21 mouse cellular contexts compared by ENCODE assay signal in the genomic region with DNA sequence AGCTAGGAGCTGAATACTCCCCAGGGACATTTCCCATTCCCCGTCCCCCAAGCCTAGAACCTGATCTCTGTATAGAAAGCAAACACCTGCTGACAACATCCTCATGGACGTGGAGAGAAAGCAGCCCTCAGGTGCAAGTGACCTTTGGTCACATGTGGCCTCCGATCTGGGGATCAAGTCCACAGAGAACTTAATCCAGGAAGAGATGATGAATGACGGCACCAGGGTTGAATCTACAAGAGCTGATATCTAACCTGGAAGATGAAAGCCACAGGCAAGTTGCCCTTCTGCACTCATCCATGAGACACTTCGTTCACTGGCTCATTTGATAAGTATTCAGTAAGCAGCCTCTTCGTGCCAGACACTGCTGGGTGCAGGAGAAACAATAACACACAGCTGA. TPM values are rescaled to one million over a fixed set of nuclear protein-coding genes. Genes with fewer than 3 reads are reported as not detected.
A peak's percentile ranks its signal among the peaks of the same experiment; 100 is the strongest.
DNase-seq lines count a peak whose midpoint lies in the region; ATAC-seq and TF ChIP-seq lines count a peak whose summit lies in the region.
"Had no signal": no experiment of that assay in that cellular context is flagged by ENCODE, and none has a peak within 500 bp of the region (broad histone marks: within the 10 kb centered on the region; RNA-seq: fewer than 3 reads in every experiment).

No protein-coding gene starts in this region.

- TF ChIP-seq CTCF in liver, adult 2 months (IDR thresholded peaks at IDR 0.05; ENCODE audit: low read depth, low read length) = no peak
- no peak for TF ChIP-seq CTCF in small intestine, adult 2 months (IDR thresholded peaks at IDR 0.05; ENCODE audit: extremely low read depth, insufficient read length, insufficient replicate concordance, low read depth, low read length)
- no peak for TF ChIP-seq CTCF in lung, adult 2 months (IDR thresholded peaks at IDR 0.05; ENCODE audit: insufficient read depth, low read length)

- no peak overlapping the region for H3K9ac ChIP-seq in kidney, embryonic 15.5 days
- no peak overlapping the region for H3K9ac ChIP-seq in liver, adult 2 months (ENCODE audit: low read depth, low read length)
- no peak overlapping the region for H3K9ac ChIP-seq in intestine, embryonic 16.5 days (ENCODE audit: low read depth, low read length)
- H3K9ac ChIP-seq: embryonic facial prominence, embryonic 12.5 days; forebrain, embryonic 13.5 days; forebrain, embryonic 15.5 days had no signal

- ATAC-seq in kidney, embryonic 15.5 days (replicated peaks; ENCODE audit: low FRiP score) = no peak
- ATAC-seq in intestine, embryonic 16.5 days = peak; percentile 74
- ATAC-seq: forebrain, embryonic 13.5 days; forebrain, embryonic 15.5 days had no signal

- H3K36me3 ChIP-seq in kidney, embryonic 15.5 days = no peaks in the 10 kb centered on the region
- no peaks in the 10 kb centered on the region for H3K36me3 ChIP-seq in liver, adult 2 months (ENCODE audit: control insufficient read depth, insufficient read depth, low read length)
- no peaks in the 10 kb centered on the region for H3K36me3 ChIP-seq in intestine, embryonic 16.5 days (ENCODE audit: control insufficient read depth, insufficient read depth, low read length)
- H3K36me3 ChIP-seq in small intestine, adult 2 months (ENCODE audit: control insufficient read depth, insufficient read depth, low read length) = no peaks in the 10 kb centered on the region
- H3K36me3 ChIP-seq: embryonic facial prominence, embryonic 10.5 days; embryonic facial prominence, embryonic 12.5 days; forebrain, embryonic 15.5 days had no signal

- no peaks in the 10 kb centered on the region for H3K79me2 ChIP-seq in liver, adult 2 months (ENCODE audit: control insufficient read depth, insufficient read depth, low read length)

- peaks cover 3% of the 10 kb centered on the region; the same call in 1 of the 2 replicates for H3K4me1 ChIP-seq in kidney, embryonic 15.5 days
- peaks cover 6% of the 10 kb centered on the region for H3K4me1 ChIP-seq in liver, adult 2 months (ENCODE audit: control insufficient read depth, insufficient read depth, low read length)
- no peaks in the 10 kb centered on the region for H3K4me1 ChIP-seq in intestine, embryonic 16.5 days (ENCODE audit: control insufficient read depth, insufficient read depth, low read length)
- H3K4me1 ChIP-seq in small intestine, adult 2 months (ENCODE audit: control insufficient read depth, insufficient read depth, insufficient read length, low read length) = peaks cover 21% of the 10 kb centered on the region
- no peaks in the 10 kb centered on the region for H3K4me1 ChIP-seq in lung, adult 2 months (ENCODE audit: control insufficient read depth, insufficient read depth, low read length)
- H3K4me1 ChIP-seq: embryonic facial prominence, embryonic 10.5 days; forebrain, embryonic 13.5 days; forebrain, embryonic 15.5 days had no signal

- H3K4me2 ChIP-seq in kidney, embryonic 15.5 days = no peak overlapping the region
- no peak overlapping the region for H3K4me2 ChIP-seq in intestine, embryonic 16.5 days (ENCODE audit: low read depth, low read length)
- H3K4me2 ChIP-seq: embryonic facial prominence, embryonic 12.5 days; forebrain, embryonic 13.5 days; forebrain, embryonic 15.5 days had no signal

- H3K27me3 ChIP-seq in kidney, embryonic 15.5 days = peaks cover 4% of the 10 kb centered on the region
- no peaks in the 10 kb centered on the region for H3K27me3 ChIP-seq in liver, adult 2 months (ENCODE audit: control insufficient read depth, insufficient read depth, low read length)
- no peaks in the 10 kb centered on the region for H3K27me3 ChIP-seq in intestine, embryonic 16.5 days (replicated peaks; ENCODE audit: control insufficient read depth, insufficient read depth, low read length)
- H3K27me3 ChIP-seq in small intestine, adult 2 months (ENCODE audit: control insufficient read depth, insufficient read depth, low read length) = no peaks in the 10 kb centered on the region

- H3K27ac ChIP-seq in kidney, embryonic 15.5 days = no peak overlapping the region
- H3K27ac ChIP-seq in liver, adult 2 months (replicated peaks; ENCODE audit: insufficient read depth, low read depth, low read length) = no peak overlapping the region
- H3K27ac ChIP-seq in intestine, embryonic 16.5 days (ENCODE audit: low read length) = peak overlapping the region; percentile 41; the same call in 1 of the 2 replicates
- peak overlapping the region; percentile 97 for H3K27ac ChIP-seq in small intestine, adult 2 months (ENCODE audit: insufficient read depth, low read depth, low read length)
- H3K27ac ChIP-seq: embryonic facial prominence, embryonic 10.5 days; embryonic facial prominence, embryonic 12.5 days; forebrain, embryonic 13.5 days; forebrain, embryonic 15.5 days had no signal

- peak; percentile 38 for DNase-seq in kidney, adult 9 months
- DNase-seq in liver, adult 2 months (ENCODE audit: extremely low read depth, low read depth, low spot score) = peak; percentile 22
- DNase-seq in liver = no peak
- no peak for DNase-seq in c-Kit-positive CD71-positive TER-119-positive erythroid progenitor cells, embryonic 14.5 days (ENCODE audit: low spot score)
- no peak for DNase-seq in lung, adult 2 months
- DNase-seq: adrenal gland, adult 2 months; adrenal gland, postnatal 10 days; adrenal gland, postnatal 25 days; cerebellum, adult 11-12 months; cerebellum, adult 2 months; cerebellum, adult 9-10 months; cerebellum, postnatal 10 days; cerebellum, postnatal 25 days had no signal

- no peak for TF ChIP-seq POLR2A in liver, adult 2 months (IDR thresholded peaks at IDR 0.05; ENCODE audit: extremely low read depth, insufficient read depth, low read length)
- no peak for TF ChIP-seq POLR2A in small intestine, adult 2 months (IDR thresholded peaks at IDR 0.05; ENCODE audit: low read depth, low read length)
- TF ChIP-seq POLR2A in lung, adult 2 months (IDR thresholded peaks at IDR 0.05; ENCODE audit: borderline replicate concordance, extremely low read depth, low read depth, low read length) = no peak

- no peak overlapping the region for H3K4me3 ChIP-seq in kidney, embryonic 15.5 days (replicated peaks)
- H3K4me3 ChIP-seq in liver, adult 2 months (ENCODE audit: insufficient read depth, low read depth, low read length) = no peak overlapping the region
- no peak overlapping the region for H3K4me3 ChIP-seq in intestine, embryonic 16.5 days (ENCODE audit: low read length)
- no peak overlapping the region for H3K4me3 ChIP-seq in small intestine, adult 2 months (ENCODE audit: low read depth, low read length)
- H3K4me3 ChIP-seq in lung, adult 2 months (replicated peaks; ENCODE audit: extremely low read depth, low read depth, low read length) = no peak overlapping the region
- H3K4me3 ChIP-seq: embryonic facial prominence, embryonic 10.5 days; embryonic facial prominence, embryonic 12.5 days; forebrain, embryonic 13.5 days; forebrain, embryonic 15.5 days had no signal

- H3K9me3 ChIP-seq in kidney, embryonic 15.5 days (replicated peaks) = no peaks in the 10 kb centered on the region
- H3K9me3 ChIP-seq in intestine, embryonic 16.5 days (ENCODE audit: control insufficient read depth, low read length) = no peaks in the 10 kb centered on the region
- H3K9me3 ChIP-seq: embryonic facial prominence, embryonic 10.5 days; embryonic facial prominence, embryonic 12.5 days; forebrain, embryonic 13.5 days; forebrain, embryonic 15.5 days had no signal

- WGBS in kidney, embryonic 15.5 days = 64% methylated on average over 6 of the region's 6 CpGs
- 63% methylated on average over 6 of the region's 6 CpGs for WGBS in liver, adult 2 months
- 56% methylated on average over 6 of the region's 6 CpGs for WGBS in intestine, embryonic 16.5 days
- 25% methylated on average over 6 of the region's 6 CpGs for WGBS in small intestine, adult 2 months
- WGBS in lung, adult 2 months = 66% methylated on average over 6 of the region's 6 CpGs

RNA-seq across cellular contexts. Expression of a gene that starts 5.5 kb away (rescaled TPM):
- polyA plus RNA-seq in kidney, embryonic 15.5 days (2015; fragmentation: Nextera tagmentation; extraction: Ambion mirVana) = 108 and 113 TPM in 2 replicates
- total RNA-seq in liver, adult 2 months (2014; rRNA removed) = 6.6 and 8.1 TPM in 2 replicates
- polyA plus RNA-seq in liver, adult 2 months (2012; rRNA removed) = 9.2 and 11.1 TPM in 2 replicates
- polyA plus RNA-seq in intestine, embryonic 16.5 days (2015; fragmentation: Nextera tagmentation; extraction: Ambion mirVana) = 66.7 and 76.0 TPM in 2 replicates
- 4.8 and 8.7 TPM in 2 replicates for polyA plus RNA-seq in small intestine, adult 2 months (2012; rRNA removed)
- polyA plus RNA-seq in lung, adult 2 months (2012; rRNA removed) = 9.7 and 9.9 TPM in 2 replicates

RNA-seq across cellular contexts. Expression of a gene that starts 5.5 kb away (rescaled TPM):
- polyA plus RNA-seq in kidney, embryonic 15.5 days (2015; fragmentation: Nextera tagmentation; extraction: Ambion mirVana) = 10.0 and 11.9 TPM in 2 replicates
- 0.34 and 0.65 TPM in 2 replicates for total RNA-seq in liver, adult 2 months (2014; rRNA removed)
- 0.16 and 0.34 TPM in 2 replicates for polyA plus RNA-seq in liver, adult 2 months (2012; rRNA removed)
- 5.1 and 6.0 TPM in 2 replicates for polyA plus RNA-seq in intestine, embryonic 16.5 days (2015; fragmentation: Nextera tagmentation; extraction: Ambion mirVana)
- polyA plus RNA-seq in small intestine, adult 2 months (2012; rRNA removed) = 126 and 144 TPM in 2 replicates
- 4.7 and 6.6 TPM in 2 replicates for polyA plus RNA-seq in lung, adult 2 months (2012; rRNA removed)

RNA-seq across cellular contexts. Expression of a gene that starts 30.3 kb away (rescaled TPM):
- 4.4 and 7.5 TPM in 2 replicates for polyA plus RNA-seq in kidney, embryonic 15.5 days (2015; fragmentation: Nextera tagmentation; extraction: Ambion mirVana)
- total RNA-seq in liver, adult 2 months (2014; rRNA removed) = 3.0 and 6.1 TPM in 2 replicates
- 5.9 and 10.1 TPM in 2 replicates for polyA plus RNA-seq in liver, adult 2 months (2012; rRNA removed)
- 3.3 and 3.4 TPM in 2 replicates for polyA plus RNA-seq in intestine, embryonic 16.5 days (2015; fragmentation: Nextera tagmentation; extraction: Ambion mirVana)
- polyA plus RNA-seq in small intestine, adult 2 months (2012; rRNA removed) = 3.2 and 6.0 TPM in 2 replicates
- 8.7 and 10.4 TPM in 2 replicates for polyA plus RNA-seq in lung, adult 2 months (2012; rRNA removed)

RNA-seq across cellular contexts. Expression of a gene that starts 33.6 kb away (rescaled TPM):
- 0.91 and 1.7 TPM in 2 replicates for polyA plus RNA-seq in kidney, embryonic 15.5 days (2015; fragmentation: Nextera tagmentation; extraction: Ambion mirVana)
- 2.5 and 3.0 TPM in 2 replicates for total RNA-seq in liver, adult 2 months (2014; rRNA removed)
- 1.3 and 3.1 TPM in 2 replicates for polyA plus RNA-seq in liver, adult 2 months (2012; rRNA removed)
- 1.7 TPM in 2 replicates for polyA plus RNA-seq in intestine, embryonic 16.5 days (2015; fragmentation: Nextera tagmentation; extraction: Ambion mirVana)
- 4.0 and 4.9 TPM in 2 replicates for polyA plus RNA-seq in small intestine, adult 2 months (2012; rRNA removed)
- 13.6 and 16.5 TPM in 2 replicates for polyA plus RNA-seq in lung, adult 2 months (2012; rRNA removed)
- polyA plus RNA-seq: C2C12 had no signal

Comparison
In these comparisons a context has a peak if more than half of its experiments do, and no peak if none do; other contexts are left out.
1. DNase-seq: peak in kidney, adult 9 months (single experiment) and liver, adult 2 months (single experiment); none in liver (single experiment), c-Kit-positive CD71-positive TER-119-positive erythroid progenitor cells, embryonic 14.5 days (single experiment) and lung, adult 2 months (single experiment).
2. H3K27ac ChIP-seq: peak in intestine, embryonic 16.5 days (single experiment) and small intestine, adult 2 months (single experiment); none in kidney, embryonic 15.5 days (single experiment) and liver, adult 2 months (single experiment).